Mouse (Mus musculus): ENCODE measurements around the gene Prpf40a. TPM values are rescaled to one million over a fixed set of nuclear protein-coding genes. Genes with fewer than 3 reads are reported as not detected.

Gene Prpf40a
- polyA plus RNA-seq, 1 experiment = 104 TPM

DNA sequence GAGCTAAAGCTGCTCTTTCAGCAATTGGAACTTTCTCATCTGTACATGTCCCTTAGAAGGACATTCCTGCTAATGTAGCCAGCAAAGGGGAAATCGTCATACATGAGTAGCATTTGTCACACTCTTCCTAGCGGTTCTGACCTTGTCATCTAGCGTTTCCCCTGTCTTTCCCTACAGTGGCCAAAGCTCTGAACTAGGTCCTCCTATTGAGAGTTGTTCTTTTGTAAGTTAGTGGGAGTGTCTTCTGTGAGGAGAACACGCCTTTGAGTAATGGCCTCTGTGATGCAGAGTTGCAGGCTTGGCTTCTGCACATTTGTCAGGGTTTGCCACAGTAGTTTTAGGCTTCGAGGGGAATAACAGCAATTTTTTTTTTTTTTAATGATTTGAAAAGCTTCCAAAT lies 82.5 kb downstream of the Prpf40a start:
- H3K4me1 ChIP-seq (ENCODE audit: control insufficient read depth, insufficient read depth, low read length) = no peaks in the 10 kb centered on the region
- H3K4me3 ChIP-seq (ENCODE audit: insufficient read depth, low read length) = no peak overlapping the region
- TF ChIP-seq POLR2A (IDR thresholded peaks at IDR 0.05; ENCODE audit: borderline replicate concordance, low read depth, low read length) = no peak
- no peak for TF ChIP-seq CTCF (IDR thresholded peaks at IDR 0.05; ENCODE audit: low read depth, low read length)
- no peak overlapping the region for H3K27ac ChIP-seq (ENCODE audit: insufficient read depth, low read depth, low read length)

- TF ChIP-seq CTCF (IDR thresholded peaks at IDR 0.05; ENCODE audit: low read depth, low read length) (no peak), POLR2A (IDR thresholded peaks at IDR 0.05; ENCODE audit: borderline replicate concordance, low read depth, low read length) (no peak)
- Histone ChIP-seq H3K4me3 (ENCODE audit: insufficient read depth, low read length) (no peak overlapping the region), H3K27ac (ENCODE audit: insufficient read depth, low read depth, low read length) (no peak overlapping the region), H3K4me1 (ENCODE audit: control insufficient read depth, insufficient read depth, low read length) (no peaks in the 10 kb centered on the region)
Observed at GRCm38 (mm10) chr2:53106472-53106871, 84.6 kb downstream of the Prpf40a start.

GRCm38 (mm10) chr2:53106056-53106455 lies 85.0 kb downstream of the Prpf40a start:
- TF ChIP-seq CTCF (IDR thresholded peaks at IDR 0.05; ENCODE audit: low read depth, low read length) (no peak), POLR2A (IDR thresholded peaks at IDR 0.05; ENCODE audit: borderline replicate concordance, low read depth, low read length) (no peak)
- Histone ChIP-seq H3K27ac (ENCODE audit: insufficient read depth, low read depth, low read length) (no peak overlapping the region), H3K4me1 (ENCODE audit: control insufficient read depth, insufficient read depth, low read length) (no peaks in the 10 kb centered on the region), H3K4me3 (ENCODE audit: insufficient read depth, low read length) (no peak overlapping the region)

- no peak for TF ChIP-seq POLR2A (IDR thresholded peaks at IDR 0.05; ENCODE audit: borderline replicate concordance, low read depth, low read length)
- TF ChIP-seq CTCF (IDR thresholded peaks at IDR 0.05; ENCODE audit: low read depth, low read length) = no peak
- no peak overlapping the region for H3K27ac ChIP-seq (ENCODE audit: insufficient read depth, low read depth, low read length)
- H3K4me1 ChIP-seq (ENCODE audit: control insufficient read depth, insufficient read depth, low read length) = no peaks in the 10 kb centered on the region
- H3K4me3 ChIP-seq (ENCODE audit: insufficient read depth, low read length) = no peak overlapping the region
Observed at GRCm38 (mm10) chr2:53105408-53105807, 85.7 kb downstream of the Prpf40a start.

- Histone ChIP-seq H3K4me3 (ENCODE audit: insufficient read depth, low read length) (no peak overlapping the region), H3K27ac (ENCODE audit: insufficient read depth, low read depth, low read length) (no peak overlapping the region), H3K4me1 (ENCODE audit: control insufficient read depth, insufficient read depth, low read length) (no peaks in the 10 kb centered on the region)
- TF ChIP-seq POLR2A (IDR thresholded peaks at IDR 0.05; ENCODE audit: borderline replicate concordance, low read depth, low read length) = no peak
- no peak for TF ChIP-seq CTCF (IDR thresholded peaks at IDR 0.05; ENCODE audit: low read depth, low read length)
Observed at GRCm38 (mm10) chr2:53102901-53103300, 88.2 kb downstream of the Prpf40a start.

GRCm38 (mm10) chr2:53101885-53102740 lies 89.0 kb downstream of the Prpf40a start:
- TF ChIP-seq CTCF (IDR thresholded peaks at IDR 0.05; ENCODE audit: low read depth, low read length) (no peak), POLR2A (IDR thresholded peaks at IDR 0.05; ENCODE audit: borderline replicate concordance, low read depth, low read length) (no peak)
- no peaks in the 10 kb centered on the region for H3K4me1 ChIP-seq (ENCODE audit: control insufficient read depth, insufficient read depth, low read length)
- H3K27ac ChIP-seq (ENCODE audit: insufficient read depth, low read depth, low read length) = no peak overlapping the region
- H3K4me3 ChIP-seq (ENCODE audit: insufficient read depth, low read length) = no peak overlapping the region

DNA sequence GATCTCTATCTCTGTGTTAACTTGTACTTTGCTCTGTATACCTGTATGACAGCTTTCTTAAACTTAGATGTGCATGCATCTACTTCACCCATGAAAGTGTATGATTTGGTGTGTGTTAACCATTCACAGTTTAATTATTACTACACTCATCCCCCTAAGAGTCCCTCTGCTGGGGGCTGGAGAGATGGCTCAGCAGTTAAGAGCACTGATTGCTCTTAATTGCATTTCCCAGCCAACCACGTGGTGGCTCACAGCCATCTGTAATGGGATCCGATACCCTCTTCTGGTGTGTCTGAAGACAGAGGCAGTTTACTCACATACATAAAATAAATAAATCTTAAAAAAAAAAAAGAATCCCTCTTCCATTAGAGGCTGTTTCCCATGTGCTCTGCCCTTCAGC lies 91.0 kb downstream of the Prpf40a start:
- Histone ChIP-seq H3K27ac (ENCODE audit: insufficient read depth, low read depth, low read length) (no peak overlapping the region), H3K4me3 (ENCODE audit: insufficient read depth, low read length) (no peak overlapping the region), H3K4me1 (ENCODE audit: control insufficient read depth, insufficient read depth, low read length) (no peaks in the 10 kb centered on the region)
- TF ChIP-seq POLR2A (IDR thresholded peaks at IDR 0.05; ENCODE audit: borderline replicate concordance, low read depth, low read length) = no peak
- TF ChIP-seq CTCF (IDR thresholded peaks at IDR 0.05; ENCODE audit: low read depth, low read length) = no peak

DNA sequence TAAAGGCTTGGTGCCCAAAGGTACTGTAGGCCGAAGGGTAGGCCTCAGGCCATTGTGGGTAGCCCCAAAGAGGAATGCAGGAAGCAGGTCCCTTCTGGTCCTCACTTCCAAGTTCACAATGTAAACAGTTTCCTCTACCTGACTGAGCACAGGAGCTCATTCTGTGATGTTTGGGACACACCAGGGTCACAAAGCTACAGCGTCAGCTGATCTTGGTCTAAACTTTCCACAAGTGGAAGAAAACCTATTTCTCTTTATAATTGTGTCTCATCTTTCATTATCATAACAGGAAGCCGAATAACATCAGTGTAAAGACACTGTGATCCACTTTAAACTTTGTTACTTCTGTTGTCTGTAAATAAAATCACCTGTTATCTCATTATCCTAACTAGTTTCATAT lies 95.6 kb downstream of the Prpf40a start:
- TF ChIP-seq CTCF (IDR thresholded peaks at IDR 0.05; ENCODE audit: low read depth, low read length) (no peak), POLR2A (IDR thresholded peaks at IDR 0.05; ENCODE audit: borderline replicate concordance, low read depth, low read length) (no peak)
- no peak overlapping the region for H3K4me3 ChIP-seq (ENCODE audit: insufficient read depth, low read length)
- H3K4me1 ChIP-seq (ENCODE audit: control insufficient read depth, insufficient read depth, low read length) = no peaks in the 10 kb centered on the region
- H3K27ac ChIP-seq (ENCODE audit: insufficient read depth, low read depth, low read length) = no peak overlapping the region

DNA sequence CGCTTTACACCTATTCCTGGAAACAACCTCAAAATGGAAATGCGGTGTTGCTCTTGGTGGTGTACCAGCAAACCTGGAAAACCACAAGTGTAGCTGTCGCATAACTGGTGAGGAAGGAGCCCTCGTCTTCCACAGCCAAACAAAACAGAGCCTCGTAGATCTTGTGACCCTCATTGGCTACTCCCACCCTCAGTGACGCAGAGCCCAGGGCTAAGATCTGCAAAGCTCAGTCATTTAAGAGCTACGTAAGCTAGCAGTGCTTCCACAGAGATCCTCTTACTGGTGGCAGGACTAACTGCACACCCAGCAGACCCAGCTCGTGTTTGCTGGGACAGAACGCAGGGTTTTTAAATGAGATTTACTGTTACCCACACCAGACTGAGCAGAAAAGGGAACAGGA lies 96.1 kb downstream of the Prpf40a start:
- TF ChIP-seq CTCF (IDR thresholded peaks at IDR 0.05; ENCODE audit: low read depth, low read length) (no peak), POLR2A (IDR thresholded peaks at IDR 0.05; ENCODE audit: borderline replicate concordance, low read depth, low read length) (no peak)
- H3K4me3 ChIP-seq (ENCODE audit: insufficient read depth, low read length) = no peak overlapping the region

GRCm38 (mm10) chr2:53088744-53089143 lies 102.3 kb downstream of the Prpf40a start:
- Histone ChIP-seq H3K27ac (ENCODE audit: insufficient read depth, low read depth, low read length) (no peak overlapping the region), H3K4me3 (ENCODE audit: insufficient read depth, low read length) (no peak overlapping the region), H3K4me1 (ENCODE audit: control insufficient read depth, insufficient read depth, low read length) (peaks cover 2% of the 10 kb centered on the region)
- no peak for TF ChIP-seq POLR2A (IDR thresholded peaks at IDR 0.05; ENCODE audit: borderline replicate concordance, low read depth, low read length)
- no peak for TF ChIP-seq CTCF (IDR thresholded peaks at IDR 0.05; ENCODE audit: low read depth, low read length)

More for the DNA sequence above, 96.1 kb downstream of the Prpf40a start:
- Histone ChIP-seq H3K4me1 (ENCODE audit: control insufficient read depth, insufficient read depth, low read length) (no peaks in the 10 kb centered on the region), H3K27ac (ENCODE audit: insufficient read depth, low read depth, low read length) (no peak overlapping the region)

Measured in bone marrow macrophage, adult 2 months (primary cell).